Mouse (Mus musculus) thymus, postnatal 10 days (tissue): ENCODE results near the gene Als2.
A peak's percentile ranks its signal among the peaks of the same experiment; 100 is the strongest.

Experiments used
- DNase-seq, 2 experiments: peaks; one replicate each; pipeline ENCODE4 v3.0.0; 2021; ENCODE audit warnings: low spot score in 2 of 2

Als2 gene

GRCm38 (mm10) chr1:59236856-59237441 lies at the start of gene Als2:
TSS of gene Als2 (minus strand) at chr1:59237231.
- DNase-seq: peak; percentile 97 to 99

GRCm38 (mm10) chr1:59286316-59286850 lies 49.4 kb upstream of the Als2 start:
- peak in 1 of 2 experiments; percentile 32 for DNase-seq

- DNase-seq: no peak
Measured at GRCm38 (mm10) chr1:59285880-59286279, 48.8 kb upstream of the Als2 start.

GRCm38 (mm10) chr1:59272189-59272588 lies 35.2 kb upstream of the Als2 start:
- no peak for DNase-seq

- no peak for DNase-seq
Measured at GRCm38 (mm10) chr1:59269951-59270689, 33.1 kb upstream of the Als2 start.

GRCm38 (mm10) chr1:59269466-59269865 lies 32.4 kb upstream of the Als2 start:
- no peak for DNase-seq

- DNase-seq: no peak
Measured at GRCm38 (mm10) chr1:59268931-59269330, 31.9 kb upstream of the Als2 start.

- DNase-seq: no peak
Measured at GRCm38 (mm10) chr1:59257736-59258135, 20.7 kb upstream of the Als2 start.

GRCm38 (mm10) chr1:59256751-59257231 lies 19.8 kb upstream of the Als2 start, which contains the start of gene Cdk15:
TSS of gene Cdk15 (plus strand) at chr1:59256906.
- DNase-seq: no peak

- no peak for DNase-seq
Measured at GRCm38 (mm10) chr1:59253301-59253909, 16.4 kb upstream of the Als2 start.

- DNase-seq: no peak
Measured at GRCm38 (mm10) chr1:59252762-59253161, 15.7 kb upstream of the Als2 start.

GRCm38 (mm10) chr1:59247602-59248001 lies 10.6 kb upstream of the Als2 start:
- DNase-seq: peak in 1 of 2 experiments; percentile 21

- DNase-seq: no peak
Measured at GRCm38 (mm10) chr1:59243770-59244169, 6.7 kb upstream of the Als2 start.

- DNase-seq: peak; percentile 50 to 61
Measured at GRCm38 (mm10) chr1:59237614-59238211, 682 bp upstream of the Als2 start.

- no peak for DNase-seq
Measured at GRCm38 (mm10) chr1:59229187-59229586, 7.8 kb downstream of the Als2 start.

GRCm38 (mm10) chr1:59228552-59228951 lies 8.5 kb downstream of the Als2 start:
- no peak for DNase-seq

GRCm38 (mm10) chr1:59222101-59222825 lies 14.8 kb downstream of the Als2 start:
- no peak for DNase-seq

- DNase-seq: no peak
Measured at GRCm38 (mm10) chr1:59221591-59221990, 15.4 kb downstream of the Als2 start.

- no peak for DNase-seq
Measured at GRCm38 (mm10) chr1:59220371-59220770, 16.7 kb downstream of the Als2 start.

- no peak for DNase-seq
Measured at GRCm38 (mm10) chr1:59215446-59215845, 21.6 kb downstream of the Als2 start.

- DNase-seq: no peak
Measured at GRCm38 (mm10) chr1:59212951-59213350, 24.1 kb downstream of the Als2 start.
